8 mouse cellular contexts compared by ENCODE assay signal in the genomic region with DNA sequence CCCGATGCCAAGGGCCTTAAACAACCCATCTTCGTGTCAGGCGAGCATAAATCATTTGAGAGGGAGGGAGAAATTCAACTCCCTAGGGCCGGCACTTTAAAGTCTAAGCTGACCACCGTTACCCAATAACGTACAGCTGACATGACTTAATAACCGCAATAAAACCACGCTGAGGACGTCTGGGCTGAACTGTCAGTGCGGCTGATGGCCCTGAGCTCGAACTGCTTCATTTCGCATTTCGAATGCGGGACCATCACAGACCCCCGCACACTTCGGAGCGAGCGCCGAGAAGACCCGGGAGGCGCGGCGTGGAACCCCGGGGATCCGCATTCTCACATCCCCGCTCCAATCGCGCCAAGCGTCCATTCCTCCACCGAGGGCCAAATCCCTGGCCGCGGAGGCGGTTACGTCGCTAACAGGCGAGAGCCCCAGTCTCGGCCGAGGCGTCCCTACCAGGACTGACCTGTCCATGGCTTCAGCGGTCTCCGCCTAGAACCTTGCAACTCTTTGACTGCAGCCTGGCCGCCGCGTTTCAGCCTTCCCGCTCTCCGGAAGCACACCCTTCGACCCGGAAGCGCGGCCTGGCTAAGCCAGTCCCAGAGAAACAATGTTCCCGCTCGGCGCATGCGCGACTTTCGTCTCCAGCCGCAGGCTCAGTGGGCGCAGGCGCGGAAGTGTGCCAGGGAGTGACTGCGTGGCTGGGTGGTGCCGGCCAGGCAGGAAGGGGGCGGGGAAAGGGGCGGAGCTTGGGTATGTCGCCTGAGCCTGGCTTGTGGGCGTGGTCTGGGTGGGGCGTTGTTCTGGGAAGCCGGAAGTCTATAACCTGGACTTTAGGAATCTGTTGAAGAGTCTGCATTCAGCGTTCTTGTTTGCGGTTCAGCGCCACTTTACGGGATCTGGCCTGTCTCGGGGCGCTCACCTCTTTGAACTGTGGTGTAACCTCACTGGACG. TPM values are rescaled to one million over a fixed set of nuclear protein-coding genes. Genes with fewer than 3 reads are reported as not detected.
A peak's percentile ranks its signal among the peaks of the same experiment; 100 is the strongest.
DNase-seq lines count a peak whose midpoint lies in the region; ATAC-seq lines count a peak whose summit lies in the region.

A gene (minus strand): TSS at position 565 of the 951 bp plus-strand sequence.

- peak within 1 kb of the TSS; percentile 75 for H3K9ac ChIP-seq in forebrain, embryonic 14.5 days (ENCODE audit: low read length)
- H3K9ac ChIP-seq in neural tube, embryonic 15.5 days (replicated peaks) = peak within 1 kb of the TSS; percentile 72

- peak; percentile 97 for ATAC-seq in forebrain, embryonic 14.5 days
- ATAC-seq in neural tube, embryonic 15.5 days (ENCODE audit: low FRiP score) = peak; percentile 98

- H3K4me2 ChIP-seq in forebrain, embryonic 14.5 days (ENCODE audit: low read length) = peak within 1 kb of the TSS; percentile 90
- peak within 1 kb of the TSS; percentile 85 for H3K4me2 ChIP-seq in neural tube, embryonic 15.5 days

- DNase-seq in ES-CJ7 (ENCODE audit: low read depth, low spot score) = peak; percentile 99
- DNase-seq in cerebellum, adult 11 months = peak; percentile 100
- DNase-seq in forebrain, embryonic 14.5 days (ENCODE audit: low spot score) = peak; percentile 99
- peak; percentile 100 for DNase-seq in heart, postnatal 14 days
- peak; percentile 100 for DNase-seq in layer of hippocampus, adult 11-12 months (ENCODE audit: low spot score)
- DNase-seq in lung, adult 18-20 months = peak; percentile 100
- peak; percentile 100 for DNase-seq in testis, postnatal 14 days (ENCODE audit: low spot score)

- intact Hi-C loops in heart, postnatal 14 days (cut with DNase I) = loop anchor here (2.0 to 5.0 kb wide), 4 partner anchors 52 to 318 kb away; no protein-coding TSS in a partner anchor

- no peaks in the 10 kb centered on the region for H3K27me3 ChIP-seq in forebrain, embryonic 14.5 days (replicated peaks; ENCODE audit: control insufficient read depth, insufficient read depth, low read length)
- no peaks in the 10 kb centered on the region for H3K27me3 ChIP-seq in neural tube, embryonic 15.5 days (replicated peaks)

- WGBS in forebrain, embryonic 14.5 days = under 1% methylated on average over 74 of the region's 75 CpGs
- WGBS in neural tube, embryonic 15.5 days = under 1% methylated on average over 75 of the region's 75 CpGs

- H3K4me1 ChIP-seq in forebrain, embryonic 14.5 days (ENCODE audit: control insufficient read depth, insufficient read depth, low read length) = peaks cover 10% of the 10 kb centered on the region
- peaks cover 21% of the 10 kb centered on the region for H3K4me1 ChIP-seq in neural tube, embryonic 15.5 days

- no peaks in the 10 kb centered on the region for H3K9me3 ChIP-seq in forebrain, embryonic 14.5 days (replicated peaks; ENCODE audit: control insufficient read depth, low read length)
- H3K9me3 ChIP-seq in neural tube, embryonic 15.5 days (replicated peaks) = 0 out of 2 replicates have a peak, but pooled peaks cover 3% of the 10 kb centered on the region

- peak within 1 kb of the TSS; percentile 90 for H3K4me3 ChIP-seq in forebrain, embryonic 14.5 days (ENCODE audit: low read depth, low read length)
- peak within 1 kb of the TSS; percentile 93 for H3K4me3 ChIP-seq in neural tube, embryonic 15.5 days (replicated peaks)

- peak within 1 kb of the TSS; percentile 15; the same call in 1 of the 2 replicates for H3K27ac ChIP-seq in forebrain, embryonic 14.5 days (ENCODE audit: low read depth, low read length)
- H3K27ac ChIP-seq in neural tube, embryonic 15.5 days (replicated peaks) = peak within 1 kb of the TSS; percentile 79

- peaks cover 7% of the 10 kb centered on the region; the same call in 1 of the 2 replicates for H3K36me3 ChIP-seq in forebrain, embryonic 14.5 days (ENCODE audit: control insufficient read depth, insufficient read depth, low read length)
- peaks cover 5% of the 10 kb centered on the region; the same call in 1 of the 2 replicates for H3K36me3 ChIP-seq in neural tube, embryonic 15.5 days

RNA-seq across cellular contexts. Expression of the gene that starts here (rescaled TPM):
- polyA plus RNA-seq in forebrain, embryonic 14.5 days (2014; fragmentation: Nextera tagmentation; extraction: Ambion mirVana) = 61.1 and 68.7 TPM in 2 replicates
- 1 to 10 TPM; 7.8 to 9.5 TPM for total RNA-seq in heart, postnatal 14 days (2021)
- polyA plus RNA-seq in neural tube, embryonic 15.5 days (2015; fragmentation: Nextera tagmentation; extraction: Ambion mirVana) = 28.2 and 34.6 TPM in 2 replicates

Comparison
In these comparisons a context has a peak if more than half of its experiments do, and no peak if none do; other contexts are left out.
1. Peak in every context shown above with its lines: DNase-seq, ATAC-seq, H3K4me3 ChIP-seq and H3K27ac ChIP-seq.